Mouse (Mus musculus) inflammation-experienced regulatory T-cells, adult 6 months (primary cell): ENCODE results near the gene Ing1. TPM values are rescaled to one million over a fixed set of nuclear protein-coding genes. Genes with fewer than 3 reads are reported as not detected.

Source experiments
- ATAC-seq: one replicate; pipeline ENCODE4 v1.8.0; 2017
- polyA plus RNA-seq, 3 experiments: library from polyadenylated mRNA; unstranded; fragments of 100-300 nt; shearing (Covaris generic); gene quantifications; one replicate each; pipeline ENCODE4 v1.2.1; 2017

The Ing1 gene
- polyA plus RNA-seq: 10 to 100 TPM; 59.2 to 68.3 (median 67.9) TPM

DNA sequence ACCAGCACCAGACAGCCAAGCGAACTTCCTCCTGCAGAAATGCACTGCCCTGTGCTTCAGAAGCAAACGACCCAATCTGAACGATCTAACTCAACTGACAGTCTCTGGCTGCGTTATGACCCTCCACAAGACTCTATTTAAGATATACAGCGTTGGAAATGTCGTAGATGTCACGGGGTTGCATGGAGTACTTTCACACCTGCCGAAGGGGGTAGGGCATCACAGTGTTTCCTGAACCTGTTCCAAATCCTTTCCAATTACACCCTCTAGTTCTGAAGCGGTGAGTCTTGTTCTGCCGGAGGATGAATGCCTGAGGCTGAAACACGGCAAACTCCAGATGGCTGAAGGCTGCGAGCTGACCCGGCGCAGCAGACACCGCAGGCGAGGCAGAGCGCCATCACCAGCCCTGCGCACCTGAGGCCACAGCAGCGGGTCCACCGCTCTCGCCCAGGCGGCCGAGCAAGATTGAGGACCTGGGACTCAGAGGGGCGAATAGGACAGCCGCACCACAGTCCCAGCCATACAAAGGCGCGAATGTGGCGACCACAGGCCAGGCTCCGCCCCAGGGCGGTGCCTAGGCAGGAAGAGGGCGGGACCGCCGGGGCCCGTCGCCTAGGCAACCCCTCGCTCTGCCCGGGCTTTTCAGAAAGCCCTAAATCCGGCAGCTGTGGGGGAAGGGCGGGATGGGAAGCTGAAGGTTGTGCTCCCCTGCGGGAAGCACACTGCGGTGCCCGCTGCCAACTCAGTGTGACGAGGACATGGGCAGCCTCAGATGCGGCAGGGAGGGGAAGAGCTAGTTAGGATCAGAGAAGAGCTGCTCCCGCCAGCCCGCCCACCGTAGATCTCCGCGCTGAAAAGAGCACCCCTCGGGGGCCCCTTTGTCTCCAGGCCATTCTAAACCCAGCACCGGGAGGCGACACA lies at the start of gene Ing1:
TSS of gene Ing1 (plus strand) at position 773 of the 921 bp plus-strand sequence.
- peak; percentile 49 for ATAC-seq

DNA sequence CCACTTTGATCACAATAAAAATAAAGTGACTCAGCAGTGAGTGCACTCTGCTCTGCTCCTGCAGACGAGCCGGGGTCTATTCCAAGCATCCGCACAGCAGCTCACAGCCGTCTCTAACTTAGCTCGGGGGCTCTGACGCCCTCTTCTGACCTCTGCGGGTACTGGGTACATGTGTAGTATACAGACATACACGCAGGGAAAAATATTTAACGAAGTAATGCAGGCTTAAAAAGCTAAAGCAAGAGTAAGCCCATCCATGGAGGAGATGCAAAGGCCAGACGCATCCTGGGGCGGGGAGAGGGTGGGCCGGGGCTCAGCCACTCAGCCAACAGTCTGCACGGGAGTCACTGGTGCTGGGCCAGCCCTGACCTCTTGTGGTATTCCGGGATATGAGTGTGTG lies 49.3 kb upstream of the Ing1 start:
- ATAC-seq: no peak

DNA sequence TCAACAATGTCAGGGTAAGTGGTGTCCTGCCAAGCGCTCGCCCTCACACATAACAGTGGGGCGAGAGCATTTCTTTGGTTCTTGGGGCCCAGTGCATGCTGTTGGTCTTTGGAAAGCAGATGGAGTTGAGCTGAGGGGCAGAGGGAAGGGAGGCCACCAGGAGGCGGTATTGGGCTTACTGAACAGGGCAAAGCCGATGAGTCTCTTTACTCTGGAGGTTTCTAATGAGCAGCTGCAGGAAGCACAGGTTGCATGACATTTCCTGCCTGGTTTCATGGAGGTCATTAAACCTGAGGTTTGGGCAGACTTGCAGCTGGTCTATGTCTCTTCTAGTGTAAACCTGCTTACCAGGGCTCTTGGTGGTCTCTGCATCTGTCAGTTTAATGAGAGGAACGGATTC lies 48.6 kb upstream of the Ing1 start:
- peak; percentile 85 for ATAC-seq

DNA sequence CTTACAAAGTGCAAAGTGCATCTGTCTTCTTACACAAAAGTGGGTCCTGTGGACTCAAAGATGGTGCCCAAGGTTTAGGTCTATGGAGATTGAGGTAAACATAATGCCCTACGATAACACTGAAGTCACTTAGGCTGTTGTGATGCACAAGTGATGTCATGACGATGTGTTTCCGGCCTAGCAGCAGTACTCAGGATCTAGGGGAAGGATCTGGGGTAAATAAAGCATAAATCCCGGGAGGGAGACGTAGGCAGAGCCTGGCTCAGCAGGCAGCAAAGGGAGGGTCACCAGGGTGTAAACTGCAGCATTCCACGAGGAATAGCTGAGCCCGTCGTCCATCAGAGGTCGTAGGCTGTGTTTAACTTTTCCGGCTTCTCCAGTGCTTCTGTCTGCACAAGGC lies 46.5 kb upstream of the Ing1 start:
- ATAC-seq: no peak

DNA sequence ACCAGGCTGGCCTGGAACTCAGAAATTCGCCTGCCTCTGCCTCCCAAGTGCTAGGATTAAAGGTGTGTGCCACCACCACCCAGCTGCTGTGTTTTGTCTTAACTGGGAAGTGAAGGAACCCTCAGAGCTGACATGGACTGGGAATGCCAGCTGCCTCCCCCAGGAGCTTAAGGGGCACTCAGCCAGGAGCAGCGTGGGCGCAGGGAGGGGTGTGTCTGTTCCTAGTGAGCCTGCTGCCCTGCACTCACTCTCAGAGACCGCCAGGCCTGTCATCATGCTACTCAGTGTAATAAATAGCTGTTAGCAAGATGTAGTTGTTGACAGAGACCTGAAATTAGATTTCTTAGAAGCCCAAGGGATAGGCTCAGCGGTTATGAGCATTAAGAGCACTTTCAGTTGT lies 44.4 kb upstream of the Ing1 start:
- no peak for ATAC-seq

DNA sequence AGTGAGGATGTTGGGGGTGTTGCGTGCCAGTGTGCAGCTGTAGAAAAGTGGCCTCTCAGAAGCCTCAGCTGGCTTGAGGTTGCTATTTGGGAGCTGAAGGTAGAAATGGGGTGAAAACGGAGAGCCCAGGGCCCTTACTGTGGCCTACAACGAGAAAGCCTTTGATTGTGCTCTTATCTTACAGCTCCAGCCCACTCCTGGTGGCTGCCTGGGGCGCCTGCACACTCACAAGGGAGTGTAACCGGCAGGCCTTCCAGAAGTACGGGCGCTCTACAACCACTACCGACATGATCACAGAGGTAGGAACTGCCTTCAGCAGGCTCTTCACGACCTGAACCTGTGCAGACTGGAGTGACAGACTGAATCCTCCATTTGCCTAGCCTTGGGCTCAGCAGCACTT lies 42.7 kb upstream of the Ing1 start:
- ATAC-seq: no peak

DNA sequence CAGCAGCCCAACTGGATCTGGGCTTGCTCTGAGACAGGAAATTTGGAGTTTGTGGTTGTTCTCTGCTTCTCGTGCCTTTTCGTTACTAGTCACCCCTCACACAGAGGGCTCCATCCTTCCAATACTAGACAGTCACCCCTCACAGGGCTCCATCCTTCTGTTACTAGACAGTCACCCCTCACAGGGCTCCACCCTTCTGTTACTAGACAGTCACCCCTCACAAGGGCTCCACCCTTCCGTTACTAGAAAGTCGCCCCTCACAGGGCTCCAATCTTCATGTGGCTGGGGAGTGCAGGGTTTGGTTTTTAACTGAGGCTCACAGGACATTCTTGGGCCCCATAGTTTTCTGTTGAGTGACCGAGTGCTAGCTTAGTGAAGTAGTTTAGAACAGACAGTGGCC lies 42.1 kb upstream of the Ing1 start:
- no peak for ATAC-seq

DNA sequence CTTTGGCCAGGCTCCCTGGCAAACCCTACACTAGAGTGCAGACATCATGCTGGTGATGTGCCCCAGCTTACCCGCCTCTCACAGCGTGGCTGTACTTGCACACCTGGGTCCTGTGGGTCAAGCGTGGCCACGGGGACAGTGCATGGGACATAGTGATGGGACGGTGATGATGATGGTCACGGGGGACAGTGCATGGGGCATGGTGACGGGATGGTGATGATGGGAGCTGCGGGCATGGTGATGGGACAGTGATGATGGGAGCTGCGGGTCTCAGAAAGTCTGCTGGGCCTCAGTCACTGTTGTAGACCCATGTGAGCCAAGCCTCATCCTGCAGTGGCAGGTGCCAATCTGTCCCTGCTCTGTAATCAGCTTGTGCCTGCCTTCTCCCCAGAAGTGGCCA lies 39.1 kb upstream of the Ing1 start:
- no peak for ATAC-seq

DNA sequence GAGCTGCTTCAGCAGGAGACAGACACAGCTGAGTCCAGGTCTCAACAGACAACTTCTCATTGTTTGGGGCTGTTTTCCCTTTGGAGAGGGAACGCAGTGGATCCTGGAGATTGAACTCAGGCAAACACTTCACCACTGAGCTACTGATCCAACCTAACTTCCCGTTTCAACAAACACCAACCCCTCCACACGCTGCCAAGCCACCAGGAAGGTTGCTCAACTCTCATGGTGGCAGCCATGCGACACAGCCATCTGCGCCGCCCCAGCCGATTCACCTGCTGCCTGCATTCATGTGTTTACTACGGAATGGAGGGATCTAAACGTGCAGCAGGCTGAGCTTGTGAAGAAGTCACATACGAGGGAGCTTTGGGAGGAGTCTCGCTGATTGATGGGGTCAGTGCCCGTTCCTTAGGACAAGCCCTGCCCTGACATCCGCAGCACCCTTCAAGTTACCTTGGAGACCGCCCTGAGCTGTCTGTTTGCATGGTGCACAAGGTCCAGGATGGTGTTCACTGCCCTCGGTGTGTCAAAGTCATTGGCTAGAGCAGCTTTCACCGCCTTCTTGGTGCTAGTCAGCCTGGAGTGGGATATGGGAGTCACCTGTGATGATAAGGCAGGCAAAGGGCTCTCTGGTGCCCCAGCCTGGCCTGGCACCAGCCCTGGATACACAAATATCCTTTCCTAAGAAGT lies 37.9 kb upstream of the Ing1 start:
- no peak for ATAC-seq

DNA sequence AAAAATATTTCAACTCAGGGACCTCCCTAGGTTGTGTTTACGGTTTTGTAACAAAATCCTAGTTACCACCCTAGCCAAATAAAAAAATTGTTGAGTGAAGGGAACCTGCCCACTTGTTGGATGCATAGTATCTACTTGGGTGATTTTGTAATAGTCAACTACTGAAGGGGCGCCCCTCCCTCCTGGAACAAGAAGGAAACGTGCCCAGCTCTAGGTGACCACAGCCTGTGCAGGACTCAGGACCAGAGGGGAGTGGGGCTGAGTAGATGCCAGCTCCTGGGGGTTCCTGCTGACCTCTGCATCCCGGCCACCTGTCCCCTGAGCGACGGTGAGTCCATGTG lies 37.3 kb upstream of the Ing1 start:
- ATAC-seq: no peak

DNA sequence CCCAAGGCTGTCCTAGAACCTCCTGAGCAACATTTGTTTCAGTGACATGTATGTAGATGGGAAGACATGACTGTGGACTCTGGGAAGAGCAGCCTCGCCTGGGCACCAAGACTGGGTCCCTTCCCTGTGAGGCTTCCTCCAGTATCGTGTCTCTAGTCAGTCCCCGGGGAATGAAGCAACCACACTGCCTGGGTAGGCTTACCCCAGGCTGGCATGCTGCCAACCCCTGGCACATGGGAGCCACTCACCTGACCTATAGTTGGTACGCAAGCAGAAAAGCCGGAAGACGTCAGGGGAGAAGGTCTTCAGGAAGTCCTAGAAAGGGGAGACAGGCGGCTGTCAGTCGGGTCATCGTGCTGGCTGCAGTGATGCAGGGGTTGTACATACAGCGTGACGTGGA lies 36.7 kb upstream of the Ing1 start:
- no peak for ATAC-seq

DNA sequence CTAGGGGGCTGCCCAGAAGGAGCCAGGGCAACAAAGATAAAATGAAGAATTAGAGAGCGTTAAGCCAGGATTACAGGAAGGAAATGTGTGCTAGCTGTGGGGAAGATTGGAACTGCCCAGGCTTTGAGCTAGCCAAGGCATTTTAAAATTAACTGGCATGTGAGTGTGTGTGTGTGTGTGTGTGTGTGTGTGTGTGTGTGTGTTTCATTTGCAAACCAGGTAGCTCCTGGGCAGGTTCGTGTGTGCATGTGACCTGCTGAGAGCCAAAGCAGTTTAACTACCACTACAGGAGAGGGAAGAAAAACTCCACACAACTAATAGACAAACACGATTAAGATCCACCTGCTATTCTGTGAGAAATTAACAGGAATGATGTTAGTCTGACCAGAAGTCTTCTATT lies 32.0 kb upstream of the Ing1 start:
- no peak for ATAC-seq

DNA sequence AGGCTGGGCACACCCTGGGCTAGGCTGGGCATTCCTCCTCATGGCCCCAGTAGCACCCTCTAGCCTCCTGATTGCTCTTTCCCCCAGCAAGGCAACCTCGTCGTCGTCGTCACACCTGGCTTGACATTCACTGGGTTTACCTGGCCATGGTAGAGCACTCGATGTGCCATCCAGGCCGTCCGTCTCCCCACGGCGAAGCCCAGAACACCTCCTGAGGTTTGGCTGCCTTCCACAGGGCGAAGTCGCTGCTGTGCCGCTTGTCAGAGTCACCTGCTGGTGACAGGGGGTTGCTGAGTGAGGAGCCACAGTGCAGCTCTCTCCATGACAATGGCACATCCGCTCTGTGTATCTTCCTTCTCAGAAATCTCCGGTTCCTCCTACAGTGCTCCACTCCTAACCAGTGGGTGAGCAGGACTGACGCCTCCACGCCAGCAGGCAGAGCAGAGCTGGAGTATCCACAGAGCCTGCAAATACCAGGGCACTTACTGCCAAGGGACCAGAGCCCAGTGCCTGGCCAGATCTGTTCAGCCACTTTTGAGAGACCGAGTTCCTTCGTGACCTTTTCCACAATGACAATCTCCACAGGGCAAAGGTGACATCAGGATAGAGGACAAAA lies 25.1 kb upstream of the Ing1 start:
- no peak for ATAC-seq

DNA sequence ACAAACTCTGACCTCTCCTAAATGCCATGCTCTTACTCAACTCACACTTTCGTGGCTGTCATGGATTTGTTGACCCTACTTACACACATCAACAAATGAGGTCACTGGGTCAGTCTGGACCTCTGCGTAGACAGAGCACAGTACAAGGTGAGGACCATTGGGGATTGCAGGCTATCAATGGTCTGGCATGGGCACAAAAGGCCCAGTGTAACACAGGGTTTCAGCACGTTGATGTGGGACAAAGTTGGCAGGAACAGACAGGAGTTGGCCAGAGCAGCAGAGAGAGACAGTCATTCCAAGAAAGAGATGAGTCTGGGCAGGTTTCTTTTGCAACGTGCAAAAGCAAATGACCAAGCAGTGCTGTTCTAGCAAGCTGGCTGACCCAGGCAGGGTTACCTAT lies 24.5 kb upstream of the Ing1 start:
- ATAC-seq: no peak

DNA sequence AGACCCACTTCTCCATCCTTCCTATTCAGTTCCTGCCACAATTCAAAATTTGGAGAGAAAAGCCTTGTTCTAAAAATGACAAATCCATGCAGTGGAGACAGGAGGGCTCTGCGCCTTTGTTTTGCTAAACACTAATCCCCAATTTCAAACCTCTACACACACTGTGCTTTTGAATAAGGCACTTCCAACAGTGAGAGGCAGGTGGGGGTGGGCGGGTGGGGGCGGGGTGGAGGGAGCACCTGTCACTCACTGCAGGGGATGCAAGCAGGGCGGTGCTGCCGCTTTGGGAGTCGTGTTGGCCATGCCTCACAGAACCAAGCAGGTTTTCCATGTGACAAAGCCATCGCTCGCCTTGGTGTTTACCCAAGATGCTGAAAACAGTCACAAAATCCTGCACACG lies 20.9 kb upstream of the Ing1 start:
- no peak for ATAC-seq

DNA sequence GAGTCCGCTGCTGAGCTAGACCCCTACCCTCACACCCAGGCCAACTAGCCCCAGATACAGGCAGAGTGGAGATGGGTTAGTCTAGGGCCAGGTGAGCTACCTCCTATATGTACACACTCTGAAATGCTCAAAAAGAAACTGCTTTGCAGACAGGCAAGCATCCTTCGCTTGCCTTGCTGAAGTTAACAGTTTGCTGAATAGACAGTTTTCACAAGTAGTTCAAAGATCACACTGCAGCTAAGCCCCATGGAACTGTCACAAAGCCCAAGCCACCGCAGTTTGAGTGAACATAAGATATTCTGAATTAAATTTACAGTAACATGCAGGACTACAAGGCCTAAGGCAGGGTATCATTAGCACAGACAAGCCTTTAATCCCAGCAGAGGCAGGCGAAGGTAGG lies 16.3 kb upstream of the Ing1 start:
- ATAC-seq: no peak

DNA sequence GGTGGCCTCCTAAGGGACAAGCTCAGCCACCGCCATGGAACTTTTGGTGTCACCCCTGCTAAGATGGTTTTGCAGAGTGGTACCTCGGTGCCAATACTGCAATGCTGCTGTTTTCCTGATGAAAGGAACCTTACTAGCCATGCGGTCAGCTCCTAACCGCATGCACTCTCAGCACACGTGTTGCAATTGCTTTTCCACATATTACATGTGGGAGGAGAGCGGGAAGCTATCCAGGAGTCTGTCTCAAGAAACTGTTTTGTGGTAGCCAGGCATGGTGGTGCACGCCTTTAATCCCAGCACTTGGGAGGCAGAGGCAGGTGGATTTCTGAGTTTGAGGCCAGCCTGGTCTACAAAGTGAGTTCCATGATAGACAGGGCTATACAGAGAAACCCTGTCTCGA lies 15.2 kb upstream of the Ing1 start:
- no peak for ATAC-seq

DNA sequence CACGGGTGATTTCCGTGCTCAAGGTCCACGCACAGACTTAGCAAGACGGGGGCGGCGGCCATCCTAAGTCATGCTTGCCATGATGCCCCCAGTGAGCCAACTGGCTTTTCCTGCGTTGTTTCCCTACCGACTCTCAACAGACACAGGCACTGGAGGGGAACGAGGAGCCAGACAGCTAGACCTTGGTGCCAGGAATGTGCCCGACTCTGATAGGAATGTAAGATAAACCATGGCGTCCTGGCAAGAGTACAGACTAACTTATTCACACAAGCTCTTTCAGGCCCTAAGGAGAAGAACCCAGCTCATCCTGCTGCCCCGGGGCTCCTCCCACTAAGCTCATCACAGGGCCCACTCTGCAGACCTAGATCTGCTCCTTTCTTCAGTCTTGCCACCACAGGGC lies 13.3 kb upstream of the Ing1 start:
- no peak for ATAC-seq

DNA sequence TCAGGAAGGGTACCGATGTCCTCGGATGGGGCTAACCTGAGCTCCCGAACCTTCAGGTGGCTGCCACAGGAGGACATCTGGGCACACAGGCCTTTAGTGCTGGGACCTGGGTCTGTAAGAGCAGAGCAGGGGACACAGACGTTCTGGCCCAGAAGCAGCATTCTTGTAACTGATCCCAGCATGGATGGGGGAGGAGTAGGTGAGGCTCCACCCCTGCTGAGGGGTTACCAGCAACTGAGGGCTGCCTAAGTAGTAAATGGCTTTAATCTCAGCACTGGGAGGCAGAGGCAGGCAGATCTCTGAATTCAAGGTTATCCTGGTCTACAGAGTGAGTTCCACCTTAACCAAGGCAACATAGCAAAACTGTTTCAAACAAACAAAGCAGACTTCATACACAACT lies 12.5 kb upstream of the Ing1 start:
- no peak for ATAC-seq

DNA sequence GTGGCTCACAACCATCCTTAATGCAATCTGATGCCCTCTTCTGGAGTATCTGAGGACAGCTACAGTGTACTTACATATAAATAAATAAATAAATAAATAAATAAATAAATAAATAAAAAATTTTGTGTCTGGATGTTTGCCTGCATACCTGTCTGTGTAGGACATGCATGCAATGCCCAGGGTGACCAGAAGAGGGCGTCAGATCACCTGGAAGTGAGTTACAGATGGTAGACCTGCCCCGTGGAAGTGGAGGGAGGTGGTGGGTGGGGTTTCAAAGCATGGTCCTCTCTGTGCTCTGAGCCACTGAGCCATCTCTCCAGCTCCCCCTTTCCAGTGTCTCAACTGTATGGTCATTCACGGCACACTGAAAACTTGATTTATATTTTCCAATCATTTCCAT lies 11.0 kb upstream of the Ing1 start:
- peak; percentile 41 for ATAC-seq

DNA sequence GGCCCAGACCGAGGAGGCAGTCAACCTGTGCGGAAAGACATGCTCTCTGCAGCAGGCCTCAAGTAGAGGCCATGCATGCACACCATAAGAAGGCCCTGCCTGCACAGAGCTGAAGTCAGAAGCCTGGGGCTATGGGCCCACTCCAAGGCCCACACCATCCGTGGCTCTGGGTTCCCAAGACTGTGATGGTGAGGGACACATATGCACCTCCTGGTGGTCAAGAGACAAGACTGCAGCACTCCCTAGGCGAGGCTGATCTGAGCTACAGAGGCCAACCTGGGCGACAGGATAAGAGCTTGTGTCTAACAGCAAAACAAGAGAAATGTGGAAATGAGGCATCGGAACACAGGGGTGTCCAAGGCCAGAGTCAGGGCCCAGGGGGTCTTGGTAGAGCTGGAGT lies 8.3 kb upstream of the Ing1 start:
- ATAC-seq: no peak

DNA sequence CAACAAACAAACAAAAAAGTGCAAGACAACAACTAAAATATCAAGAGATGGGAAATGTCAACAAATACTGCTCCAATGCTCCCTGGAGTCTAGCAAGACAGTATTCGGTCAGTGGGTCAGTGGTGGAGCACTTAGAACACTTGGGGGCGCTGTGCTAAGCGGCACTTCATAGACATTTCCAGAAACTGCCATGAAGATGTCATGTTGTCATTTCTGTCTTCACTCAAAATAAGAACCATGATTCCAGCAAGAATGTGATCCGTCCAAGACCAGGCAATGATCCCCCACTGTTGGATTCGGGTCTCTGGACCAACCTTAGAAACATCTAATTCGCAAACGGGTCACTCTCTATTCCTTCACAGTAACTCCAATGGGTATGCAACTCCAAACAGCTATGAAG lies 5.7 kb upstream of the Ing1 start:
- peak; percentile 19 for ATAC-seq

DNA sequence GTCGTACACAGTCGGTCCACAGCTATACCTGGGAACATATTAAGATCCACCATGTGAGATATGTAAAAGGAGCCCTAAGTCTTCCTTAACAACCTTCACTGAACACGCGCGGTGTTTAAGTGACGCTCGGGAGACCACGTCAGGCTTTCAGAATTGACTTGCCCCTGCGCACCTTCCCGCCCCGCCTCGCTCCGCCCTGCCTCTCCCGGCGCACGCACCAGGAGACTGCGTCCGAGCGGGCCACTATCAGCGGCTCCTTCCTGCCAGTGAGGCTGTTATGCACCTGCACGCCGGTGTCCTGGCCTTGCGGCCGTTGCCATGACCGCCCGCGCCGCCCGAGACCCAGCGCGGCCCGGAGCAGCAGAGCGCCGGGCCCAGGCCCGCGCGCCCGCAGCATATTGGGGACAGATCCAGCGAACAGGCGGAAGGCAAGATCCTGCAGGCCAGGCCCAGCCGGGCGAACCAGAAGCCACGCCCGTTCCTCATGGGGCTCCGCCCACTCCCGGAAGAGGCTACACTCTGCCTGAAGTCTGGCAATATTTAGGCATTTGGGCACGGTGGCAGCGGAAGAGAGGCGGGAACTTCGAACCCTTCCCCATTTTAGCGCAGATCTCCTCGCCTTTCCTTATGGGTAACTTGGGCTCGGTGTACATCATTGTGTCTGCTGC lies 5.0 kb upstream of the Ing1 start, which contains the start of gene Cars2:
TSS of gene Cars2 (minus strand) at position 503 of the 668 bp plus-strand sequence.
- ATAC-seq: peak; percentile 74
